Mouse (Mus musculus): Measurements from ENCODE around the gene Sstr5.

DNA sequence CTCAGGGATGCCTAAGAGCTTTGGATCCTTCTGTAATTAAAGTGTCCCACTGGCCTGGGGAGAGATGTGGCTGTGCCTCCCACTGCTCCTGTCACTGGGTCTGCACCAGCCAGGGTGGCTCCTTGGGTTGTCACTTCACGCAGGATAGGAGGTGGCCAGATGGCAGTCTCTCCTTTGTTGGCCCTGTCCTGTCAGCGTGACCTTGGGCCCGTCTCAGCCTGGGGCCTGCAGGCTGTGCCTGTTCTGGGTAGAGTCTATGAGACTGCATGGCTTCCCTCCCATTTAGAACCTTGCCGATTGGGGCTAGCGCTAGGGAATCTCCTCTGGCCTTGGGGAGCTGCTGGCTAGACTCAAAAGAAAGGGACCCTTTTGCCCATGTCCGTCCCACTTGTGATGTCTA is 28.8 kb downstream of the Sstr5 start:
- TF ChIP-seq POLR2A (IDR thresholded peaks at IDR 0.05; ENCODE audit: borderline replicate concordance, insufficient read depth, low read length): no peak
- TF ChIP-seq CTCF (IDR thresholded peaks at IDR 0.05; ENCODE audit: borderline replicate concordance, insufficient read depth, low read depth, low read length): no peak

Measured in cerebellum, adult 2 months (tissue).